Mouse (Mus musculus): ENCODE measurements around the gene Prss12. TPM values are rescaled to one million over a fixed set of nuclear protein-coding genes. Genes with fewer than 3 reads are reported as not detected.
A peak's percentile ranks its signal among the peaks of the same experiment; 100 is the strongest.

The Prss12 gene
- polyA plus RNA-seq, 1 experiment = 15.2 TPM

- TF ChIP-seq CTCF (IDR thresholded peaks at IDR 0.05; ENCODE audit: extremely low read depth, insufficient read depth, low read length) (no peak), POLR2A (IDR thresholded peaks at IDR 0.05; ENCODE audit: extremely low read depth, insufficient read depth, low read length) (no peak)
Measured at GRCm38 (mm10) chr3:123431951-123432674, 14.6 kb upstream of the Prss12 start.

GRCm38 (mm10) chr3:123433362-123433761 lies 13.4 kb upstream of the Prss12 start:
- no peaks in the 10 kb centered on the region for H3K4me1 ChIP-seq (ENCODE audit: control insufficient read depth, insufficient read depth, low read length)
- H3K27ac ChIP-seq (ENCODE audit: insufficient read depth, low read length) = no peak overlapping the region
- H3K4me3 ChIP-seq (ENCODE audit: insufficient read depth, low read length) = no peak overlapping the region
- TF ChIP-seq POLR2A (IDR thresholded peaks at IDR 0.05; ENCODE audit: extremely low read depth, insufficient read depth, low read length) (no peak), CTCF (IDR thresholded peaks at IDR 0.05; ENCODE audit: extremely low read depth, insufficient read depth, low read length) (no peak)

More at GRCm38 (mm10) chr3:123431951-123432674, 14.6 kb upstream of the Prss12 start:
- H3K27ac ChIP-seq (ENCODE audit: insufficient read depth, low read length) = no peak overlapping the region
- H3K4me1 ChIP-seq (ENCODE audit: control insufficient read depth, insufficient read depth, low read length) = no peaks in the 10 kb centered on the region
- no peak overlapping the region for H3K4me3 ChIP-seq (ENCODE audit: insufficient read depth, low read length)

GRCm38 (mm10) chr3:123437608-123438007 lies 9.1 kb upstream of the Prss12 start:
- Histone ChIP-seq H3K4me3 (ENCODE audit: insufficient read depth, low read length) (no peak overlapping the region), H3K27ac (ENCODE audit: insufficient read depth, low read length) (no peak overlapping the region), H3K4me1 (ENCODE audit: control insufficient read depth, insufficient read depth, low read length) (no peaks in the 10 kb centered on the region; the same call in 1 of the 2 replicates)
- TF ChIP-seq CTCF (IDR thresholded peaks at IDR 0.05; ENCODE audit: extremely low read depth, insufficient read depth, low read length) (no peak), POLR2A (IDR thresholded peaks at IDR 0.05; ENCODE audit: extremely low read depth, insufficient read depth, low read length) (no peak)

GRCm38 (mm10) chr3:123440490-123440889 lies 6.2 kb upstream of the Prss12 start:
- Histone ChIP-seq H3K4me3 (ENCODE audit: insufficient read depth, low read length) (no peak overlapping the region), H3K27ac (ENCODE audit: insufficient read depth, low read length) (no peak overlapping the region), H3K4me1 (ENCODE audit: control insufficient read depth, insufficient read depth, low read length) (no peaks in the 10 kb centered on the region; the same call in 1 of the 2 replicates)
- TF ChIP-seq POLR2A (IDR thresholded peaks at IDR 0.05; ENCODE audit: extremely low read depth, insufficient read depth, low read length) (no peak), CTCF (IDR thresholded peaks at IDR 0.05; ENCODE audit: extremely low read depth, insufficient read depth, low read length) (no peak)

- Histone ChIP-seq H3K27ac (ENCODE audit: insufficient read depth, low read length) (no peak overlapping the region), H3K4me1 (ENCODE audit: control insufficient read depth, insufficient read depth, low read length) (no peaks in the 10 kb centered on the region; the same call in 1 of the 2 replicates), H3K4me3 (ENCODE audit: insufficient read depth, low read length) (no peak overlapping the region)
- TF ChIP-seq POLR2A (IDR thresholded peaks at IDR 0.05; ENCODE audit: extremely low read depth, insufficient read depth, low read length) (no peak), CTCF (IDR thresholded peaks at IDR 0.05; ENCODE audit: extremely low read depth, insufficient read depth, low read length) (no peak)
Measured at GRCm38 (mm10) chr3:123444466-123444865, 2.2 kb upstream of the Prss12 start.

GRCm38 (mm10) chr3:123447538-123448059 lies 886 bp downstream of the Prss12 start:
- no peak overlapping the region for H3K27ac ChIP-seq (ENCODE audit: insufficient read depth, low read length)

GRCm38 (mm10) chr3:123448096-123448495 lies 1.4 kb downstream of the Prss12 start:
- no peaks in the 10 kb centered on the region for H3K4me1 ChIP-seq (ENCODE audit: control insufficient read depth, insufficient read depth, low read length)
- no peak for TF ChIP-seq POLR2A (IDR thresholded peaks at IDR 0.05; ENCODE audit: extremely low read depth, insufficient read depth, low read length)
- no peak for TF ChIP-seq CTCF (IDR thresholded peaks at IDR 0.05; ENCODE audit: extremely low read depth, insufficient read depth, low read length)
- no peak overlapping the region for H3K27ac ChIP-seq (ENCODE audit: insufficient read depth, low read length)
- peak overlapping the region; percentile 47; the same call in 1 of the 2 replicates for H3K4me3 ChIP-seq (ENCODE audit: insufficient read depth, low read length)

More at GRCm38 (mm10) chr3:123447538-123448059, 886 bp downstream of the Prss12 start:
- no peak for TF ChIP-seq CTCF (IDR thresholded peaks at IDR 0.05; ENCODE audit: extremely low read depth, insufficient read depth, low read length)
- TF ChIP-seq POLR2A (IDR thresholded peaks at IDR 0.05; ENCODE audit: extremely low read depth, insufficient read depth, low read length) = no peak
- no peaks in the 10 kb centered on the region for H3K4me1 ChIP-seq (ENCODE audit: control insufficient read depth, insufficient read depth, low read length)
- H3K4me3 ChIP-seq (ENCODE audit: insufficient read depth, low read length) = peak overlapping the region; percentile 47

GRCm38 (mm10) chr3:123450107-123450506 lies 3.4 kb downstream of the Prss12 start:
- TF ChIP-seq CTCF (IDR thresholded peaks at IDR 0.05; ENCODE audit: extremely low read depth, insufficient read depth, low read length) (no peak), POLR2A (IDR thresholded peaks at IDR 0.05; ENCODE audit: extremely low read depth, insufficient read depth, low read length) (no peak)
- no peak overlapping the region for H3K27ac ChIP-seq (ENCODE audit: insufficient read depth, low read length)
- no peaks in the 10 kb centered on the region for H3K4me1 ChIP-seq (ENCODE audit: control insufficient read depth, insufficient read depth, low read length)
- no peak overlapping the region for H3K4me3 ChIP-seq (ENCODE audit: insufficient read depth, low read length)

GRCm38 (mm10) chr3:123452904-123453303 lies 6.2 kb downstream of the Prss12 start:
- TF ChIP-seq POLR2A (IDR thresholded peaks at IDR 0.05; ENCODE audit: extremely low read depth, insufficient read depth, low read length) = no peak
- no peak for TF ChIP-seq CTCF (IDR thresholded peaks at IDR 0.05; ENCODE audit: extremely low read depth, insufficient read depth, low read length)
- Histone ChIP-seq H3K27ac (ENCODE audit: insufficient read depth, low read length) (no peak overlapping the region), H3K4me1 (ENCODE audit: control insufficient read depth, insufficient read depth, low read length) (no peaks in the 10 kb centered on the region), H3K4me3 (ENCODE audit: insufficient read depth, low read length) (no peak overlapping the region)

- Histone ChIP-seq H3K4me1 (ENCODE audit: control insufficient read depth, insufficient read depth, low read length) (no peaks in the 10 kb centered on the region), H3K4me3 (ENCODE audit: insufficient read depth, low read length) (no peak overlapping the region), H3K27ac (ENCODE audit: insufficient read depth, low read length) (no peak overlapping the region)
- TF ChIP-seq POLR2A (IDR thresholded peaks at IDR 0.05; ENCODE audit: extremely low read depth, insufficient read depth, low read length) (no peak), CTCF (IDR thresholded peaks at IDR 0.05; ENCODE audit: extremely low read depth, insufficient read depth, low read length) (no peak)
Measured at GRCm38 (mm10) chr3:123459492-123459891, 12.8 kb downstream of the Prss12 start.

Measured in cortical plate, adult 2 months (tissue).